Mouse (Mus musculus) stomach, embryonic 14.5 days (tissue): Measurements from ENCODE around the gene 9430038I01Rik. TPM values are rescaled to one million over a fixed set of nuclear protein-coding genes. Genes with fewer than 3 reads are reported as not detected.
"Not testable (repeated sequence)": the region's sequence is repeated elsewhere in the genome, so short reads cannot be mapped to it uniquely, and the experiment has no call there.

Source experiments
- ATAC-seq: fragments of 200-750 bp; cut with Nextera tagmentation; 2 replicates; pipeline ENCODE4 v1.8.0; 2017; ENCODE audit warnings: low read depth, moderate TSS enrichment; ENCODE audit not compliant: insufficient number of reproducible peaks, insufficient read depth, low FRiP score
- H3K27ac ChIP-seq: fragments of 300-500 bp; sonication (generic); 2 replicates; pipeline ENCODE4 v1.5.1; 2014; ENCODE audit warnings: mild to moderate bottlenecking, low read length, moderate library complexity, mixed read lengths
- H3K27me3 ChIP-seq: fragments of 300-500 bp; sonication (generic); 2 replicates; pipeline ENCODE4 v1.6.1; 2014; ENCODE audit warnings: low read length, control low read depth, mixed read lengths; ENCODE audit not compliant: control insufficient read depth, insufficient read depth
- H3K36me3 ChIP-seq: fragments of 300-500 bp; sonication (generic); 2 replicates; pipeline ENCODE4 v1.6.1; 2014; ENCODE audit warnings: mild to moderate bottlenecking, control low read depth, low read length, moderate library complexity, mixed read lengths; ENCODE audit not compliant: control insufficient read depth, insufficient read depth
- H3K4me1 ChIP-seq: fragments of 300-500 bp; sonication (generic); 2 replicates; pipeline ENCODE4 v1.6.1; 2014; ENCODE audit warnings: low read length, control low read depth, mixed read lengths; ENCODE audit not compliant: control insufficient read depth, insufficient read depth
- H3K4me2 ChIP-seq: fragments of 300-500 bp; sonication (generic); replicated peaks from 2 replicates; pipeline ENCODE4 v1.6.1; 2014; ENCODE audit warnings: low read depth, low read length, control low read depth
- H3K4me3 ChIP-seq: fragments of 300-500 bp; sonication (generic); 2 replicates; pipeline ENCODE4 v1.5.1; 2014; ENCODE audit warnings: low read depth, low read length, control low read depth
- H3K9ac ChIP-seq: fragments of 300-500 bp; sonication (generic); replicated peaks from 2 replicates; pipeline ENCODE4 v1.6.1; 2014; ENCODE audit warnings: low read depth, mild to moderate bottlenecking, control low read depth, low read length, moderate library complexity, mixed read lengths
- H3K9me3 ChIP-seq: fragments of 300-500 bp; sonication (generic); 2 replicates; pipeline ENCODE4 v1.6.1; 2016; ENCODE audit warnings: low read depth, low read length, control low read depth; ENCODE audit not compliant: control insufficient read depth
- WGBS: fragments of 180-500 bp; shearing (Covaris S2); extraction: QIAGEN DNeasy Blood & Tissue Kit; methylation state at CpG from one replicate; pipeline ENCODE4 v1.1.7; 2014; 5-methylcytosine and 5-hydroxymethylcytosine counted together
- polyA plus RNA-seq: library from polyadenylated mRNA; unstranded; fragments of >200 nt; fragmentation: Nextera tagmentation; extraction: Ambion mirVana; gene quantifications from 2 replicates; pipeline ENCODE4 v1.2.1, GENCODE M21; 2014

9430038I01Rik gene
- 26.7 and 33.7 TPM in 2 replicates for polyA plus RNA-seq

- peak; percentile 99 for ATAC-seq
- Histone ChIP-seq H3K4me2 (peak within 1 kb of the TSS; percentile 50), H3K4me3 (peak within 1 kb of the TSS; percentile 73), H3K27me3 (no peaks in the 10 kb centered on the region), H3K9ac (peak within 1 kb of the TSS; percentile 55), H3K27ac (peak within 1 kb of the TSS; percentile 83), H3K4me1 (no peaks in the 10 kb centered on the region), H3K36me3 (no peaks in the 10 kb centered on the region), H3K9me3 (no peaks in the 10 kb centered on the region)
- under 1% methylated on average over 63 of the region's 63 CpGs for WGBS
Measured at GRCm38 (mm10) chr7:137410337-137411197, at the start of gene 9430038I01Rik. TSS of gene 9430038I01Rik (minus strand) at chr7:137410762.

- no peak overlapping the region for H3K4me2 ChIP-seq
- no peaks in the 10 kb centered on the region for H3K4me1 ChIP-seq
- H3K9ac ChIP-seq = no peak overlapping the region
- no peak overlapping the region for H3K27ac ChIP-seq
- H3K27me3 ChIP-seq = no peaks in the 10 kb centered on the region
- H3K9me3 ChIP-seq = no peaks in the 10 kb centered on the region
- ATAC-seq = no peak
- WGBS = 93% methylated on average over 12 of the region's 12 CpGs
- no peak overlapping the region for H3K4me3 ChIP-seq
- peaks cover 19% of the 10 kb centered on the region for H3K36me3 ChIP-seq
Measured at GRCm38 (mm10) chr7:137445321-137445720, 34.8 kb upstream of the 9430038I01Rik start.

GRCm38 (mm10) chr7:137442951-137443350, 32.4 kb upstream of the 9430038I01Rik start:
- 94% methylated on average over 4 of the region's 4 CpGs for WGBS
- Histone ChIP-seq H3K9me3 (no peaks in the 10 kb centered on the region), H3K27ac (no peak overlapping the region), H3K27me3 (no peaks in the 10 kb centered on the region), H3K4me3 (no peak overlapping the region), H3K36me3 (peaks cover 5% of the 10 kb centered on the region; the same call in 1 of the 2 replicates), H3K9ac (no peak overlapping the region), H3K4me2 (no peak overlapping the region), H3K4me1 (peaks cover 10% of the 10 kb centered on the region; the same call in 1 of the 2 replicates)
- ATAC-seq = 0 out of 2 replicates have a peak, but pooled peaks have one; percentile 28

- H3K27me3 ChIP-seq, H3K36me3 ChIP-seq, ATAC-seq, H3K27ac ChIP-seq, H3K4me1 ChIP-seq, H3K9me3 ChIP-seq: not testable (repeated sequence)
- peak overlapping the region; percentile 89; the same call in 1 of the 2 replicates for H3K9ac ChIP-seq
- H3K4me2 ChIP-seq = peak overlapping the region; percentile 82
- H3K4me3 ChIP-seq = peak overlapping the region; percentile 92; the same call in 1 of the 2 replicates
- 82% methylated on average over 7 of the region's 7 CpGs for WGBS
Measured at GRCm38 (mm10) chr7:137438962-137439361, 28.4 kb upstream of the 9430038I01Rik start.

- no peaks in the 10 kb centered on the region for H3K27me3 ChIP-seq
- H3K4me1 ChIP-seq = peaks cover 10% of the 10 kb centered on the region; the same call in 1 of the 2 replicates
- peak overlapping the region; percentile 82 for H3K4me2 ChIP-seq
- H3K4me3 ChIP-seq = peak overlapping the region; percentile 92
- no peaks in the 10 kb centered on the region for H3K36me3 ChIP-seq
- peak; percentile 42; the same call in 1 of the 2 replicates for ATAC-seq
- H3K27ac ChIP-seq = peak overlapping the region; percentile 84
- H3K9me3 ChIP-seq = no peaks in the 10 kb centered on the region
- 8% methylated on average over 7 of the region's 7 CpGs for WGBS
- peak overlapping the region; percentile 89 for H3K9ac ChIP-seq
Measured at GRCm38 (mm10) chr7:137438179-137438550, 27.6 kb upstream of the 9430038I01Rik start.

- H3K4me2 ChIP-seq = peak within 1 kb of the TSS; percentile 82
- under 1% methylated on average over 62 of the region's 69 CpGs for WGBS
Measured at GRCm38 (mm10) chr7:137437440-137438178, 27.0 kb upstream of the 9430038I01Rik start, which contains the start of gene Glrx3. TSS of gene Glrx3 (plus strand) at chr7:137437614.

GRCm38 (mm10) chr7:137436901-137437300, 26.3 kb upstream of the 9430038I01Rik start:
- ATAC-seq = no peak
- H3K9ac ChIP-seq = no peak overlapping the region
- H3K4me2 ChIP-seq = peak overlapping the region; percentile 31
- no peaks in the 10 kb centered on the region for H3K27me3 ChIP-seq
- H3K36me3 ChIP-seq = no peaks in the 10 kb centered on the region
- H3K27ac ChIP-seq = no peak overlapping the region
- H3K4me1 ChIP-seq = peaks cover 10% of the 10 kb centered on the region; the same call in 1 of the 2 replicates
- peak overlapping the region; percentile 92; the same call in 1 of the 2 replicates for H3K4me3 ChIP-seq
- 75% methylated on average over 6 of the region's 6 CpGs for WGBS
- H3K9me3 ChIP-seq = no peaks in the 10 kb centered on the region

More at GRCm38 (mm10) chr7:137437440-137438178, 27.0 kb upstream of the 9430038I01Rik start, which contains the start of gene Glrx3:
- Histone ChIP-seq H3K36me3 (no peaks in the 10 kb centered on the region), H3K27me3 (no peaks in the 10 kb centered on the region), H3K4me1 (peaks cover 10% of the 10 kb centered on the region; the same call in 1 of the 2 replicates), H3K9ac (peak within 1 kb of the TSS; percentile 89), H3K9me3 (no peaks in the 10 kb centered on the region), H3K27ac (peak within 1 kb of the TSS; percentile 84), H3K4me3 (peak within 1 kb of the TSS; percentile 92)
- ATAC-seq = peak; percentile 96
